In genomic region chr12:70144106-70144587, GRCm38 (mm10) we compare ENCODE assay signal across 10 mouse cellular contexts. TPM values are rescaled to one million over a fixed set of nuclear protein-coding genes. Genes with fewer than 3 reads are reported as not detected.
DNase-seq lines count a peak whose midpoint lies in the region; ATAC-seq and TF ChIP-seq lines count a peak whose summit lies in the region.
"Not testable (repeated sequence)": the region's sequence is repeated elsewhere in the genome, so short reads cannot be mapped to it uniquely, and the experiment has no call there.
"Had no signal": no experiment of that assay in that cellular context is flagged by ENCODE, and none has a peak within 500 bp of the region (broad histone marks: within the 10 kb centered on the region; RNA-seq: fewer than 3 reads in every experiment).

No protein-coding gene starts in this region.

- 0 out of 2 replicates have a peak, but pooled peaks have one; percentile 25 for ATAC-seq in forebrain, embryonic 14.5 days
- ATAC-seq in heart, embryonic 15.5 days (replicated peaks; ENCODE audit: insufficient number of reproducible peaks, insufficient read depth, low FRiP score, low read depth), result peak; percentile 54
- peak; percentile 80 for ATAC-seq in intestine, embryonic 15.5 days
- ATAC-seq in lung, embryonic 14.5 days (ENCODE audit: insufficient read depth), result peak; percentile 88
- ATAC-seq in midbrain, embryonic 12.5 days (ENCODE audit: low FRiP score, low read depth), result not testable (repeated sequence)
- ATAC-seq in stomach, embryonic 16.5 days (ENCODE audit: insufficient read depth, low FRiP score), result peak; percentile 78

- not testable (repeated sequence) for H3K4me1 ChIP-seq in forebrain, embryonic 14.5 days (ENCODE audit: control insufficient read depth, insufficient read depth, low read length); intestine, embryonic 15.5 days (replicated peaks)
- H3K4me1 ChIP-seq in heart, embryonic 15.5 days (replicated peaks), result peaks cover 15% of the 10 kb centered on the region
- H3K4me1 ChIP-seq in lung, embryonic 14.5 days (ENCODE audit: insufficient read depth), result peaks cover 13% of the 10 kb centered on the region
- H3K4me1 ChIP-seq in midbrain, embryonic 12.5 days, result peaks cover 12% of the 10 kb centered on the region
- peaks cover 15% of the 10 kb centered on the region; the same call in 1 of the 2 replicates for H3K4me1 ChIP-seq in stomach, embryonic 16.5 days (ENCODE audit: control insufficient read depth, insufficient read depth, low read length)

- TF ChIP-seq CTCF in brain, embryonic 14.5 days (IDR thresholded peaks at IDR 0.05; ENCODE audit: borderline replicate concordance, extremely low read depth, insufficient read depth, insufficient read length); lung, embryonic 14.5 days (IDR thresholded peaks at IDR 0.05; ENCODE audit: low read depth): not testable (repeated sequence)

- not testable (repeated sequence) for H3K27ac ChIP-seq in forebrain, embryonic 14.5 days (ENCODE audit: low read depth, low read length)
- peak overlapping the region; percentile 64 for H3K27ac ChIP-seq in heart, embryonic 15.5 days
- H3K27ac ChIP-seq in intestine, embryonic 15.5 days, result peak overlapping the region; percentile 82
- peak overlapping the region; percentile 91 for H3K27ac ChIP-seq in lung, embryonic 14.5 days (ENCODE audit: low read depth)
- H3K27ac ChIP-seq in midbrain, embryonic 12.5 days (replicated peaks), result peak overlapping the region; percentile 39; the same call in 1 of the 2 replicates
- H3K27ac ChIP-seq in stomach, embryonic 16.5 days (ENCODE audit: low read length), result peak overlapping the region; percentile 88

- not testable (repeated sequence) for H3K4me3 ChIP-seq in forebrain, embryonic 14.5 days (ENCODE audit: low read depth, low read length); heart, embryonic 15.5 days; intestine, embryonic 15.5 days (replicated peaks); lung, embryonic 14.5 days (ENCODE audit: low read depth, low read length); midbrain, embryonic 12.5 days; stomach, embryonic 16.5 days (replicated peaks; ENCODE audit: low read length)

- 31% methylated on average over 3 of the region's 3 CpGs for WGBS in forebrain, embryonic 14.5 days
- WGBS in heart, embryonic 15.5 days, result 5% methylated on average over 3 of the region's 3 CpGs
- 13% methylated on average over 3 of the region's 3 CpGs for WGBS in intestine, embryonic 15.5 days
- 4% methylated on average over 3 of the region's 3 CpGs for WGBS in lung, embryonic 14.5 days
- 7% methylated on average over 3 of the region's 3 CpGs for WGBS in midbrain, embryonic 12.5 days
- WGBS in stomach, embryonic 16.5 days, result 6% methylated on average over 3 of the region's 3 CpGs

- not testable (repeated sequence) for H3K4me2 ChIP-seq in forebrain, embryonic 14.5 days (ENCODE audit: low read length); heart, embryonic 15.5 days; intestine, embryonic 15.5 days (replicated peaks); lung, embryonic 14.5 days; midbrain, embryonic 12.5 days (replicated peaks); stomach, embryonic 16.5 days (ENCODE audit: low read depth, low read length)

- H3K36me3 ChIP-seq in forebrain, embryonic 14.5 days (ENCODE audit: control insufficient read depth, insufficient read depth, low read length); heart, embryonic 15.5 days; intestine, embryonic 15.5 days; lung, embryonic 14.5 days (ENCODE audit: insufficient read depth); midbrain, embryonic 12.5 days; stomach, embryonic 16.5 days (ENCODE audit: control insufficient read depth, insufficient read depth, low read length): not testable (repeated sequence)

- not testable (repeated sequence) for H3K9ac ChIP-seq in forebrain, embryonic 14.5 days (ENCODE audit: low read length); heart, embryonic 15.5 days; intestine, embryonic 15.5 days; lung, embryonic 14.5 days; midbrain, embryonic 12.5 days (replicated peaks); stomach, embryonic 16.5 days (ENCODE audit: low read length)

- H3K9me3 ChIP-seq in forebrain, embryonic 14.5 days (replicated peaks; ENCODE audit: control insufficient read depth, low read length); heart, embryonic 15.5 days (replicated peaks); intestine, embryonic 15.5 days; lung, embryonic 14.5 days (ENCODE audit: low read depth, low read length); midbrain, embryonic 12.5 days; stomach, embryonic 16.5 days (replicated peaks; ENCODE audit: control insufficient read depth, low read length): not testable (repeated sequence)

- not testable (repeated sequence) for TF ChIP-seq POLR2A in brain, embryonic 14.5 days (IDR thresholded peaks at IDR 0.05; ENCODE audit: borderline replicate concordance, extremely low read depth, insufficient read depth, insufficient read length, poor library complexity, severe bottlenecking)

- peak; percentile 47 for DNase-seq in brain, embryonic 14.5 days (ENCODE audit: low read depth)
- DNase-seq in forebrain, embryonic 14.5 days (ENCODE audit: low spot score), result not testable (repeated sequence)
- DNase-seq in kidney, postnatal 10 days, result peak; percentile 66
- DNase-seq in lung, embryonic 14.5 days, result peak; percentile 87

- H3K27me3 ChIP-seq in forebrain, embryonic 14.5 days (replicated peaks; ENCODE audit: control insufficient read depth, insufficient read depth, low read length); heart, embryonic 15.5 days; intestine, embryonic 15.5 days (replicated peaks); lung, embryonic 14.5 days (ENCODE audit: insufficient read depth, low read length); midbrain, embryonic 12.5 days; stomach, embryonic 16.5 days (ENCODE audit: control insufficient read depth, insufficient read depth, low read length): not testable (repeated sequence)

RNA-seq across cellular contexts. Expression of gene Abhd12b, which starts 9.8 kb away (rescaled TPM):
- 0.18 and 0.34 TPM in 2 replicates for polyA plus RNA-seq in brain, embryonic 14.5 days (2012; rRNA removed)
- not detected in 2 replicates for polyA plus RNA-seq in forebrain, embryonic 14.5 days (2014; fragmentation: Nextera tagmentation; extraction: Ambion mirVana)
- polyA plus RNA-seq in heart, embryonic 15.5 days (2015; fragmentation: Nextera tagmentation; extraction: Ambion mirVana), result 0.06 TPM in 1 of 2 replicates, not detected in the other
- 0.11 and 0.15 TPM in 2 replicates for polyA plus RNA-seq in intestine, embryonic 15.5 days (2015; fragmentation: Nextera tagmentation; extraction: Ambion mirVana)
- 0.12 and 0.24 TPM in 2 replicates for polyA plus RNA-seq in lung, embryonic 14.5 days (2014; fragmentation: Nextera tagmentation; extraction: Ambion mirVana)
- 0.25 TPM in 1 of 2 replicates, not detected in the other for polyA plus RNA-seq in midbrain, embryonic 12.5 days (2016; fragmentation: Nextera tagmentation; extraction: Ambion mirVana)
- 0.14 TPM in 1 of 2 replicates, not detected in the other for polyA plus RNA-seq in stomach, embryonic 16.5 days (2015; fragmentation: Nextera tagmentation; extraction: Ambion mirVana)
- polyA plus RNA-seq: C2C12; liver, embryonic 13.5 days had no signal

RNA-seq across cellular contexts. Expression of gene Nin, which starts 30.6 kb away (rescaled TPM):
- 23.8 and 29.7 TPM in 2 replicates for polyA plus RNA-seq in brain, embryonic 14.5 days (2012; rRNA removed)
- polyA plus RNA-seq in forebrain, embryonic 14.5 days (2014; fragmentation: Nextera tagmentation; extraction: Ambion mirVana), result 14.8 and 26.9 TPM in 2 replicates
- polyA plus RNA-seq in heart, embryonic 15.5 days (2015; fragmentation: Nextera tagmentation; extraction: Ambion mirVana), result 6.6 and 10.2 TPM in 2 replicates
- polyA plus RNA-seq in intestine, embryonic 15.5 days (2015; fragmentation: Nextera tagmentation; extraction: Ambion mirVana), result 8.4 and 9.1 TPM in 2 replicates
- polyA plus RNA-seq in lung, embryonic 14.5 days (2014; fragmentation: Nextera tagmentation; extraction: Ambion mirVana), result 20.8 and 25.1 TPM in 2 replicates
- polyA plus RNA-seq in midbrain, embryonic 12.5 days (2016; fragmentation: Nextera tagmentation; extraction: Ambion mirVana), result 16.5 and 17.2 TPM in 2 replicates
- polyA plus RNA-seq in stomach, embryonic 16.5 days (2015; fragmentation: Nextera tagmentation; extraction: Ambion mirVana), result 10.0 and 10.7 TPM in 2 replicates
